Mouse (Mus musculus) lung, embryonic 15.5 days (tissue): ENCODE data around the gene Ndufv3. TPM values are rescaled to one million over a fixed set of nuclear protein-coding genes. Genes with fewer than 3 reads are reported as not detected.

Source experiments
- ATAC-seq: fragments of 200-750 bp; cut with Nextera tagmentation; 2 replicates; pipeline ENCODE4 v1.8.0; 2017; ENCODE audit warnings: moderate number of reproducible peaks, borderline replicate concordance; ENCODE audit not compliant: low FRiP score, low TSS enrichment; ENCODE audit errors: extremely low read depth
- H3K27ac ChIP-seq: fragments of 300-500 bp; sonication (generic); 2 replicates; pipeline ENCODE4 v1.5.1; 2015; ENCODE audit warnings: moderate library complexity, mild to moderate bottlenecking, inconsistent platforms
- H3K27me3 ChIP-seq: fragments of 300-500 bp; sonication (generic); 2 replicates; pipeline ENCODE4 v1.6.1; 2015; ENCODE audit warnings: inconsistent platforms
- H3K36me3 ChIP-seq: fragments of 300-500 bp; sonication (generic); 2 replicates; pipeline ENCODE4 v1.6.1; 2015; ENCODE audit warnings: inconsistent platforms
- H3K4me1 ChIP-seq: fragments of 300-500 bp; sonication (generic); 2 replicates; pipeline ENCODE4 v1.6.1; 2015; ENCODE audit warnings: inconsistent platforms
- H3K4me2 ChIP-seq: fragments of 300-500 bp; sonication (generic); 2 replicates; pipeline ENCODE4 v1.6.1; 2015; ENCODE audit warnings: inconsistent platforms, mild to moderate bottlenecking, moderate library complexity
- H3K4me3 ChIP-seq: fragments of 300-500 bp; sonication (generic); 2 replicates; pipeline ENCODE4 v1.5.1; 2015; ENCODE audit warnings: mild to moderate bottlenecking, inconsistent platforms
- H3K9ac ChIP-seq: fragments of 300-500 bp; sonication (generic); 2 replicates; pipeline ENCODE4 v1.6.1; 2015; ENCODE audit warnings: inconsistent platforms
- H3K9me3 ChIP-seq: fragments of 300-500 bp; sonication (generic); 2 replicates; pipeline ENCODE4 v1.6.1; 2016; ENCODE audit warnings: inconsistent platforms
- WGBS: fragments of 180-500 bp; shearing (Covaris S2); methylation state at CpG from one replicate; pipeline ENCODE4 v1.1.7; 2015; 5-methylcytosine and 5-hydroxymethylcytosine counted together
- polyA plus RNA-seq: library from polyadenylated mRNA; unstranded; fragments of >200 nt; fragmentation: Nextera tagmentation; extraction: Ambion mirVana; gene quantifications from 2 replicates; pipeline ENCODE4 v1.2.1, GENCODE M21; 2015

Gene Ndufv3
- polyA plus RNA-seq, 1 experiment from 2014 or later, result 237 TPM

DNA sequence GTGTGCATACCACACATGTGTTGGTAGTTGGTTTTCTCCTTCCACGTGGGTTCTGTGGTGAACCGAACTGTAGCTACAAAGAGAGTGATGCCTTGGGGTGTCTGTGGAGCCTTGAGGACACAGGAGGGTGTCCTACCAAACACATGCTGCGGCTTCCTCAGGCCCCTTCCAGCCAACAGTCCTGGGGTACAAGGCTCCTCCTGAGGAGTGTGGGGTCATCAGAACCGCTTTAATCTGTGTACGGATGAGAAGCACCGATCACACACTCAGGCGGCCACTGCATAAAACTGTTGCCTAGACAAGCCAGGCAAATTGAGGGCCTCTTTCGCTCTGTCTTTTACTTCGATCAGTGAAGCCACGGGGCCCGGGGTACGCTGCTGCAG, 43.7 kb downstream of the Ndufv3 start:
- ATAC-seq, result no peak
- WGBS, result 12% methylated on average over 12 of the region's 12 CpGs

DNA sequence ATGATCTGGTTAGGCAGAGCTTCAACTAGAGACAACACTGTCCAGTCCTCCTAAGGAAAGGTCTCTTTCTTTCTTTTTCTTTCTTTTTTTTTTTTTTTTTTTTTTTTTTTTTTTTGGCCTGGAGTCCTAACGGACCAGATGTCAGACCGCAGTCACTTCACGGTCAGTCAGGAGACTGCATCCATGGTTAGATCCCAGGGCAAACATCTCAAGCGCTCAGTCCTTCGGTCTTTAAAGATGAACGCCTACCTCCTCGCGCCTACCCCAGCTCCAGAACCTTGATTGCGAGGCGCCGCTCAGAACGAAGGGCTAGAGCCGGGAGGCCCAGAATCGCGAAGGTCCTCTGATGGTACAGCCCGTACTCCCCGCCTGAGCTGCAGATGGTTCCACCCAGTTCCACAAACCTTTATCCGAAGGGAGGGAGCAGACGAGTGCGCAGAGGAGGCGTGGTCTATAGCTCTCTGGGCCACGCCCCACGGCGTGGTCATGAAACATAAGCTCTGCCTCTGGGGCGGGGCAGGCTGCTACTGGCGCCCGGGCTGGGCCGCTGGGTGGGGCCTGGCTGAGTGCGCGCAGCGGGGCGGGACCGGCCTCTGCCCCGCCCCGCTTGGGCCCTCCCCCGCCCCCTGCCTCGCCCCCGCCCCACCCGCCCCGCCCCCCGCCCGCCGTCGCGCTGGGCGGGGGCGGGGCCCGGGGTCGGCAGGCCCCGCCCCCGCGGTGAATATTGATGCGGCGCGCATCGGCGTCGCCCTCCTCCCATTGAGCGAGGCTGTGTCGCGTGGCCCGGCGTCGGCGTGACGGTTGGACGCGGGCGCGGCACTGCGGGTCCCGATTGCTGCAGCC, 44.3 kb downstream of the Ndufv3 start, which contains the start of gene Pknox1:
Pknox1 (plus strand) TSS at position 720 of the 843 bp plus-strand sequence.
- H3K9ac ChIP-seq, result peak within 1 kb of the TSS; percentile 94

More for the DNA sequence above, 43.7 kb downstream of the Ndufv3 start:
- peaks cover 31% of the 10 kb centered on the region for H3K4me1 ChIP-seq
- H3K27ac ChIP-seq, result peak overlapping the region; percentile 91
- no peaks in the 10 kb centered on the region for H3K9me3 ChIP-seq
- H3K4me3 ChIP-seq, result peak overlapping the region; percentile 94
- peak overlapping the region; percentile 63 for H3K4me2 ChIP-seq
- no peaks in the 10 kb centered on the region for H3K36me3 ChIP-seq
- H3K9ac ChIP-seq, result peak overlapping the region; percentile 57
- H3K27me3 ChIP-seq, result no peaks in the 10 kb centered on the region

GRCm38 (mm10) chr17:31564858-31565140, 44.9 kb downstream of the Ndufv3 start:
- no peaks in the 10 kb centered on the region for H3K9me3 ChIP-seq
- 0% methylated on average over 8 of the region's 44 CpGs for WGBS

More for the DNA sequence above, 44.3 kb downstream of the Ndufv3 start, which contains the start of gene Pknox1:
- ATAC-seq, result peak; percentile 96
- Histone ChIP-seq H3K36me3 (no peaks in the 10 kb centered on the region), H3K27ac (peak within 1 kb of the TSS; percentile 98), H3K27me3 (no peaks in the 10 kb centered on the region), H3K9me3 (no peaks in the 10 kb centered on the region), H3K4me1 (peaks cover 31% of the 10 kb centered on the region), H3K4me2 (peak within 1 kb of the TSS; percentile 80), H3K4me3 (peak within 1 kb of the TSS; percentile 94)
- WGBS, result under 1% methylated on average over 30 of the region's 72 CpGs

GRCm38 (mm10) chr17:31565141-31566056, 45.5 kb downstream of the Ndufv3 start:
- Histone ChIP-seq H3K27me3 (no peaks in the 10 kb centered on the region), H3K4me2 (peak overlapping the region; percentile 80), H3K4me3 (peak overlapping the region; percentile 94), H3K4me1 (peaks cover 31% of the 10 kb centered on the region), H3K9me3 (no peaks in the 10 kb centered on the region), H3K27ac (peak overlapping the region; percentile 98), H3K36me3 (no peaks in the 10 kb centered on the region), H3K9ac (peak overlapping the region; percentile 94)
- peak; percentile 33 for ATAC-seq
- WGBS, result under 1% methylated on average over 66 of the region's 88 CpGs

More at GRCm38 (mm10) chr17:31564858-31565140, 44.9 kb downstream of the Ndufv3 start:
- peak; percentile 30; the same call in 1 of the 2 replicates for ATAC-seq
- H3K4me2 ChIP-seq, result peak overlapping the region; percentile 80
- H3K27me3 ChIP-seq, result no peaks in the 10 kb centered on the region
- H3K4me3 ChIP-seq, result peak overlapping the region; percentile 94
- peaks cover 31% of the 10 kb centered on the region for H3K4me1 ChIP-seq
- no peaks in the 10 kb centered on the region for H3K36me3 ChIP-seq
- H3K27ac ChIP-seq, result peak overlapping the region; percentile 98
- H3K9ac ChIP-seq, result peak overlapping the region; percentile 94

- H3K4me2 ChIP-seq, result peak overlapping the region; percentile 80
- ATAC-seq, result no peak
- H3K9ac ChIP-seq, result peak overlapping the region; percentile 94
- WGBS, result 63% methylated on average over 6 of the region's 6 CpGs
- no peaks in the 10 kb centered on the region for H3K36me3 ChIP-seq
- H3K9me3 ChIP-seq, result no peaks in the 10 kb centered on the region
- H3K4me1 ChIP-seq, result peaks cover 34% of the 10 kb centered on the region
- H3K4me3 ChIP-seq, result peak overlapping the region; percentile 94
- peak overlapping the region; percentile 98; the same call in 1 of the 2 replicates for H3K27ac ChIP-seq
- no peaks in the 10 kb centered on the region for H3K27me3 ChIP-seq
These were observed 46.4 kb downstream of the Ndufv3 start for GRCm38 (mm10) chr17:31566276-31566675.

GRCm38 (mm10) chr17:31569756-31570155, 49.8 kb downstream of the Ndufv3 start:
- 78% methylated on average over 1 of the region's 1 CpGs for WGBS
- Histone ChIP-seq H3K4me1 (peaks cover 28% of the 10 kb centered on the region), H3K9ac (no peak overlapping the region), H3K27ac (no peak overlapping the region), H3K4me2 (no peak overlapping the region), H3K27me3 (no peaks in the 10 kb centered on the region), H3K9me3 (no peaks in the 10 kb centered on the region), H3K36me3 (no peaks in the 10 kb centered on the region), H3K4me3 (no peak overlapping the region)
- ATAC-seq, result no peak

- WGBS, result 79% methylated on average over 9 of the region's 9 CpGs
- Histone ChIP-seq H3K4me3 (no peak overlapping the region), H3K4me2 (no peak overlapping the region), H3K27me3 (no peaks in the 10 kb centered on the region), H3K27ac (no peak overlapping the region), H3K9ac (no peak overlapping the region), H3K9me3 (no peaks in the 10 kb centered on the region), H3K4me1 (peaks cover 28% of the 10 kb centered on the region), H3K36me3 (no peaks in the 10 kb centered on the region)
- no peak for ATAC-seq
These were observed 50.5 kb downstream of the Ndufv3 start for GRCm38 (mm10) chr17:31570321-31570925.

DNA sequence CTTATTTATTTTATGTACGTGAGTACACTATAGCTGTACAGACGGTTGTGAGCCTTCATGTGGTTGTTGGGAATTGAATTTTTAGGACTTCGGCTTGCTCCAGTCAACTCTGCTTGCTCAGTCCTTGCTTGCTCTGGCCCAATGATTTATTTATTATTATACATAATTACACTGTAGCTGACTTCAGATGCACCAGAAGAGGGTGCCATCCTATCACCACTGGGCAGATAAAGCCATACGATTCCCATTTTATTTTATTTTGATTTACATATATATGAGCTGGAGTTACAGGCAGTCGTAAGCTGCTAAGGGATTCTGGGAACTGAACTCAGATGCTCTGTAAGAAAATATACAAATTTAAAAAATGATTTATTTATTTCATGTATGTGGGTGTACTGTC, 51.8 kb downstream of the Ndufv3 start:
- no peak overlapping the region for H3K4me2 ChIP-seq
- no peaks in the 10 kb centered on the region for H3K27me3 ChIP-seq
- no peaks in the 10 kb centered on the region for H3K9me3 ChIP-seq
- WGBS, result 84% methylated on average over 5 of the region's 5 CpGs
- no peak for ATAC-seq
- no peak overlapping the region for H3K4me3 ChIP-seq
- H3K4me1 ChIP-seq, result peaks cover 20% of the 10 kb centered on the region
- no peak overlapping the region for H3K9ac ChIP-seq
- no peak overlapping the region for H3K27ac ChIP-seq
- no peaks in the 10 kb centered on the region for H3K36me3 ChIP-seq

- Histone ChIP-seq H3K4me3 (no peak overlapping the region), H3K4me2 (no peak overlapping the region), H3K9ac (no peak overlapping the region), H3K9me3 (no peaks in the 10 kb centered on the region), H3K27me3 (no peaks in the 10 kb centered on the region), H3K4me1 (0 out of 2 replicates have a peak, but pooled peaks cover 9% of the 10 kb centered on the region), H3K27ac (no peak overlapping the region), H3K36me3 (no peaks in the 10 kb centered on the region)
- no peak for ATAC-seq
- 75% methylated on average over 7 of the region's 7 CpGs for WGBS
These were observed 54.7 kb downstream of the Ndufv3 start for GRCm38 (mm10) chr17:31574662-31575061.

DNA sequence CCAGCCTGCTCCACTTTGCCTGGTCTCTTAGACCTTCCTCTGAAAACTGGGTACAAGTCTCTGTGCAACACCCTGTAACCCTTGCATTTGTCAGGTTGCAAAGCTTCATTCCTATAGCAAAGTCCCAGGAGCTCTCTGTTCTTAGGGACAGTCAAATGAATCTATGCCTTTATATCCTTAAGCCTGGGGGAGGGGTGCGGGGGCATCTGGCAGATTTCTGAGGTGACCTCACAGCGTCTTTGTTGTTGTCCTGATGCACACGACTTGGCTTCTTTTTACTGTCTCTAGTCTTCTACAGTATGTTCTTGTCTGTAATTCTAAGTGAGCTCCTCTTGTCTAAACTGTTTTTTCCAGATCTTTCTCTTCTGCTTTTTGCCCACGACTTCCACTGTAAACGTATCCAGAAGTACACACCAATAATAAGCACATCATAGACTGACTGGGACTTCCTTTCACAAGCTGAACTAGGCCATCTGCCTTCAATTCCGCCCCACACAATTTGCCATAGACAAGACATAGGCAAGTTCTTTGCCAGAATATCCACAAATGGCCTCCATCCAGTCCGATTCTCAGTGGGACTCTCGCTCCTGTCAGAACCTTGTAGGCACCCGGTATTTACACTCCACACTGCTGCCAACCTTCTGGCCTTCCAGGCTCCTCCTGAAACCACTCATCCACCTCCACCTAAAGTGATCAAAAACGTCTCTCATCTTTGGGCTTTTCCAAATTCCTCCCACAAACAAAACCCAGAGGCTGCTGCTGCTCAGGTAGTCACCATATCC, 56.7 kb downstream of the Ndufv3 start:
- Histone ChIP-seq H3K4me1 (0 out of 2 replicates have a peak, but pooled peaks cover 15% of the 10 kb centered on the region), H3K27ac (no peak overlapping the region), H3K4me2 (no peak overlapping the region), H3K4me3 (no peak overlapping the region), H3K36me3 (no peaks in the 10 kb centered on the region), H3K9ac (no peak overlapping the region), H3K9me3 (no peaks in the 10 kb centered on the region), H3K27me3 (no peaks in the 10 kb centered on the region)
- 71% methylated on average over 10 of the region's 10 CpGs for WGBS
- ATAC-seq, result no peak

DNA sequence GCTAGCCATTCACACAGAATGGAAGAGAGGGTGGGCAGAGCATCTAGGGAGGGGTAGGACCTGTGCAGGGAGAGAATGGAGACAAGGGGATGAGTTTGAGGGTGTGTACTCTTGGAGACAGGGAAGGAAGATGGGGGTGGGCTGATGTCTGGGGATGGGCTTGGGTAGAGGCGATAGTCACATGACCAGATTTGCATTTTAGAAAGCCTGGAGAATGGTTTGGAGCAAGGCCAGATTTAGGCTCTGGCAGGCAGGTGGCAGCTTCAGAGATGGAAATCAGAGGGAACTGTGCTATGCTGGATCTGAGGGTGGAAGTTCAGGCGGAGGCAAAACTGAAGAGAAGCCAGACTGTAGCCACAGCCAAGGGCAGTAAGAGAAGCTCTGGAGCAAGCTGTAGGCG, 60.4 kb downstream of the Ndufv3 start:
- Histone ChIP-seq H3K9me3 (no peaks in the 10 kb centered on the region), H3K36me3 (0 out of 2 replicates have a peak, but pooled peaks cover 7% of the 10 kb centered on the region), H3K4me2 (no peak overlapping the region), H3K27me3 (no peaks in the 10 kb centered on the region), H3K4me1 (0 out of 2 replicates have a peak, but pooled peaks cover 15% of the 10 kb centered on the region), H3K4me3 (no peak overlapping the region), H3K9ac (no peak overlapping the region), H3K27ac (no peak overlapping the region)
- no peak for ATAC-seq
- WGBS, result 57% methylated on average over 3 of the region's 3 CpGs
